Mouse (Mus musculus): ENCODE measurements around the gene Tmem8b. TPM values are rescaled to one million over a fixed set of nuclear protein-coding genes. Genes with fewer than 3 reads are reported as not detected.

The Tmem8b gene
- polyA plus RNA-seq, 1 experiment from 2014 or later, result 2.0 TPM

GRCm38 (mm10) chr4:43733186-43733585 is 64.4 kb downstream of the Tmem8b start:
- Histone ChIP-seq H3K36me3 (ENCODE audit: insufficient read depth, low read length) (no peaks in the 10 kb centered on the region), H3K4me1 (replicated peaks; ENCODE audit: insufficient read depth, low read length) (peaks cover 20% of the 10 kb centered on the region), H3K9me3 (replicated peaks; ENCODE audit: low read length) (no peaks in the 10 kb centered on the region), H3K27me3 (ENCODE audit: insufficient read depth, low read length) (no peaks in the 10 kb centered on the region), H3K4me2 (ENCODE audit: low read length) (no peak overlapping the region), H3K27ac (no peak overlapping the region), H3K9ac (ENCODE audit: low read depth, low read length) (no peak overlapping the region), H3K4me3 (replicated peaks; ENCODE audit: low read depth, low read length) (no peak overlapping the region)
- no peak for TF ChIP-seq CTCF (IDR thresholded peaks at IDR 0.05; ENCODE audit: low read depth)
- DNase-seq (ENCODE audit: low spot score) (no peak), ATAC-seq (replicated peaks; ENCODE audit: low FRiP score, low read depth) (no peak)
- 77% methylated on average over 5 of the region's 5 CpGs for WGBS

GRCm38 (mm10) chr4:43737144-43737543 is 68.4 kb downstream of the Tmem8b start:
- TF ChIP-seq CTCF (IDR thresholded peaks at IDR 0.05; ENCODE audit: low read depth), result no peak
- no peak overlapping the region for H3K27ac ChIP-seq

GRCm38 (mm10) chr4:43738989-43739674 is 70.4 kb downstream of the Tmem8b start:
- H3K4me2 ChIP-seq (ENCODE audit: low read length), result no peak overlapping the region
- no peak overlapping the region for H3K9ac ChIP-seq (ENCODE audit: low read depth, low read length)
- DNase-seq (ENCODE audit: low spot score) (no peak), ATAC-seq (replicated peaks; ENCODE audit: low FRiP score, low read depth) (no peak)
- no peak for TF ChIP-seq CTCF (IDR thresholded peaks at IDR 0.05; ENCODE audit: low read depth)
- no peaks in the 10 kb centered on the region for H3K9me3 ChIP-seq (replicated peaks; ENCODE audit: low read length)
- H3K36me3 ChIP-seq (ENCODE audit: insufficient read depth, low read length), result no peaks in the 10 kb centered on the region
- H3K27ac ChIP-seq, result no peak overlapping the region
- no peak overlapping the region for H3K4me3 ChIP-seq (replicated peaks; ENCODE audit: low read depth, low read length)
- no peaks in the 10 kb centered on the region for H3K27me3 ChIP-seq (ENCODE audit: insufficient read depth, low read length)
- WGBS, result 72% methylated on average over 8 of the region's 8 CpGs
- no peaks in the 10 kb centered on the region for H3K4me1 ChIP-seq (replicated peaks; ENCODE audit: insufficient read depth, low read length)

More at GRCm38 (mm10) chr4:43737144-43737543, 68.4 kb downstream of the Tmem8b start:
- no peaks in the 10 kb centered on the region for H3K27me3 ChIP-seq (ENCODE audit: insufficient read depth, low read length)
- ATAC-seq (replicated peaks; ENCODE audit: low FRiP score, low read depth) (no peak), DNase-seq (ENCODE audit: low spot score) (no peak)
- H3K9me3 ChIP-seq (replicated peaks; ENCODE audit: low read length), result no peaks in the 10 kb centered on the region
- no peak overlapping the region for H3K4me2 ChIP-seq (ENCODE audit: low read length)
- H3K4me1 ChIP-seq (replicated peaks; ENCODE audit: insufficient read depth, low read length), result no peaks in the 10 kb centered on the region
- no peaks in the 10 kb centered on the region for H3K36me3 ChIP-seq (ENCODE audit: insufficient read depth, low read length)
- H3K4me3 ChIP-seq (replicated peaks; ENCODE audit: low read depth, low read length), result no peak overlapping the region
- WGBS, result 74% methylated on average over 6 of the region's 6 CpGs
- H3K9ac ChIP-seq (ENCODE audit: low read depth, low read length), result no peak overlapping the region

DNA sequence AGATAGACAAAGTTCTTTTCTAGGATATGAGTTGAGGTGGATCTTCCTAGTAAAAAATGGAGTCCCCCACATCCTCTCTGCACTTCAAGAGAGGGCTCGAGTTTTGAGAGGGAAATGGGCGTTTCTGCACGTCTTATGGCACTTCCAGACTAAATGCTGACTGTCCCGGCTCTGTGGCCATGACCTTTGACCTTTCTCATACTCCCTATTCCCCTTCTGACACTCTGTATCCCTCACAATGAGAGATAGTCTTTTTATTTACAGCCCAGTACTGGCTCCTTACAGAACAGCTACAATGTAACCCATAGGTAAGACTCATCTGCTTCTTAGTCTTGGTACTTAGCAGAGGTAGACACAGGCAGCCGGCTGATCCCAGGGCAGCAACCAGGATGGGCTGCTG is 72.8 kb downstream of the Tmem8b start:
- no peaks in the 10 kb centered on the region for H3K9me3 ChIP-seq (replicated peaks; ENCODE audit: low read length)
- no peak for TF ChIP-seq CTCF (IDR thresholded peaks at IDR 0.05; ENCODE audit: low read depth)
- no peak overlapping the region for H3K4me2 ChIP-seq (ENCODE audit: low read length)
- H3K36me3 ChIP-seq (ENCODE audit: insufficient read depth, low read length), result no peaks in the 10 kb centered on the region
- DNase-seq (ENCODE audit: low spot score) (no peak), ATAC-seq (replicated peaks; ENCODE audit: low FRiP score, low read depth) (no peak)
- WGBS, result 43% methylated on average over 5 of the region's 5 CpGs
- no peaks in the 10 kb centered on the region for H3K4me1 ChIP-seq (replicated peaks; ENCODE audit: insufficient read depth, low read length)
- no peak overlapping the region for H3K4me3 ChIP-seq (replicated peaks; ENCODE audit: low read depth, low read length)
- no peak overlapping the region for H3K27ac ChIP-seq
- H3K9ac ChIP-seq (ENCODE audit: low read depth, low read length), result no peak overlapping the region
- H3K27me3 ChIP-seq (ENCODE audit: insufficient read depth, low read length), result no peaks in the 10 kb centered on the region

Small RNA genes lying within 50 kb of the gene (microRNA-seq; reads per million reads assigned to microRNA genes)
- not detected for gene Gm25262

Other genes starting within 250 kb of the Tmem8b start
- gene Fam166b, start 239.8 kb upstream of the Tmem8b start, polyA plus RNA-seq (2015; fragmentation: Nextera tagmentation; extraction: Ambion mirVana), result 0.33 and 0.59 TPM in 2 replicates
- gene Tesk1, start 227.0 kb upstream of the Tmem8b start, polyA plus RNA-seq (2015; fragmentation: Nextera tagmentation; extraction: Ambion mirVana), result 7.8 and 9.1 TPM in 2 replicates
- gene Cd72, start 214.3 kb upstream of the Tmem8b start, polyA plus RNA-seq (2015; fragmentation: Nextera tagmentation; extraction: Ambion mirVana), result 2.9 and 5.0 TPM in 2 replicates
- gene Sit1, start 185.2 kb upstream of the Tmem8b start, polyA plus RNA-seq (2015; fragmentation: Nextera tagmentation; extraction: Ambion mirVana), result not detected in 2 replicates
- 104 and 107 TPM in 2 replicates for gene Ccdc107, start 176.1 kb upstream of the Tmem8b start, polyA plus RNA-seq (2015; fragmentation: Nextera tagmentation; extraction: Ambion mirVana)
- gene Arhgef39, start 169.3 kb upstream of the Tmem8b start, polyA plus RNA-seq (2015; fragmentation: Nextera tagmentation; extraction: Ambion mirVana), result 15.2 and 15.4 TPM in 2 replicates
- gene Car9, start 162.0 kb upstream of the Tmem8b start, polyA plus RNA-seq (2015; fragmentation: Nextera tagmentation; extraction: Ambion mirVana), result 0.48 and 1.3 TPM in 2 replicates
- 164 and 176 TPM in 2 replicates for gene Tpm2, start 145.2 kb upstream of the Tmem8b start, polyA plus RNA-seq (2015; fragmentation: Nextera tagmentation; extraction: Ambion mirVana)
- gene Creb3, start 106.6 kb upstream of the Tmem8b start, polyA plus RNA-seq (2015; fragmentation: Nextera tagmentation; extraction: Ambion mirVana), result 74.1 and 76.5 TPM in 2 replicates
- 64.9 and 65.8 TPM in 2 replicates for gene Tln1, start 106.3 kb upstream of the Tmem8b start, polyA plus RNA-seq (2015; fragmentation: Nextera tagmentation; extraction: Ambion mirVana)
- 15.9 and 17.8 TPM in 2 replicates for gene Rgp1, start 90.3 kb upstream of the Tmem8b start, polyA plus RNA-seq (2015; fragmentation: Nextera tagmentation; extraction: Ambion mirVana)
- gene Gba2, start 90.1 kb upstream of the Tmem8b start, polyA plus RNA-seq (2015; fragmentation: Nextera tagmentation; extraction: Ambion mirVana), result 14.2 and 15.9 TPM in 2 replicates
- gene Msmp, start 84.5 kb upstream of the Tmem8b start, polyA plus RNA-seq (2015; fragmentation: Nextera tagmentation; extraction: Ambion mirVana), result 2.0 and 2.5 TPM in 2 replicates
- 7.2 and 8.6 TPM in 2 replicates for gene Npr2, start 37.0 kb upstream of the Tmem8b start, polyA plus RNA-seq (2015; fragmentation: Nextera tagmentation; extraction: Ambion mirVana)
- gene Spag8, start 15.4 kb upstream of the Tmem8b start, polyA plus RNA-seq (2015; fragmentation: Nextera tagmentation; extraction: Ambion mirVana), result 0.79 and 0.96 TPM in 2 replicates
- gene Hint2, start 12.5 kb upstream of the Tmem8b start, polyA plus RNA-seq (2015; fragmentation: Nextera tagmentation; extraction: Ambion mirVana), result 236 and 263 TPM in 2 replicates
- 2.9 and 3.8 TPM in 2 replicates for gene Fam221b, start 174 bp downstream of the Tmem8b start, polyA plus RNA-seq (2015; fragmentation: Nextera tagmentation; extraction: Ambion mirVana)
- gene Olfr70, start 31.8 kb downstream of the Tmem8b start, polyA plus RNA-seq (2015; fragmentation: Nextera tagmentation; extraction: Ambion mirVana), result not detected in 2 replicates
- gene Olfr71, start 41.3 kb downstream of the Tmem8b start, polyA plus RNA-seq (2015; fragmentation: Nextera tagmentation; extraction: Ambion mirVana), result not detected in 2 replicates
- 2.7 and 3.2 TPM in 2 replicates for gene Hrct1, start 58.2 kb downstream of the Tmem8b start, polyA plus RNA-seq (2015; fragmentation: Nextera tagmentation; extraction: Ambion mirVana)
- gene Spaar, start 61.1 kb downstream of the Tmem8b start, polyA plus RNA-seq (2015; fragmentation: Nextera tagmentation; extraction: Ambion mirVana), result 0.40 and 0.43 TPM in 2 replicates
- gene Olfr159, start 102.0 kb downstream of the Tmem8b start, polyA plus RNA-seq (2015; fragmentation: Nextera tagmentation; extraction: Ambion mirVana), result not detected in 2 replicates
- not detected in 2 replicates for gene Olfr156, start 154.9 kb downstream of the Tmem8b start, polyA plus RNA-seq (2015; fragmentation: Nextera tagmentation; extraction: Ambion mirVana)
- gene Olfr157, start 171.2 kb downstream of the Tmem8b start, polyA plus RNA-seq (2015; fragmentation: Nextera tagmentation; extraction: Ambion mirVana), result 0.01 TPM in 1 of 2 replicates, not detected in the other
- not detected in 2 replicates for gene Olfr155, start 182.6 kb downstream of the Tmem8b start, polyA plus RNA-seq (2015; fragmentation: Nextera tagmentation; extraction: Ambion mirVana)
- gene Reck, start 206.6 kb downstream of the Tmem8b start, polyA plus RNA-seq (2015; fragmentation: Nextera tagmentation; extraction: Ambion mirVana), result 20.2 and 20.5 TPM in 2 replicates

Measured in kidney, postnatal 0 days (tissue).